ENCODE assay signal across 14 mouse cellular contexts in the genomic region with DNA sequence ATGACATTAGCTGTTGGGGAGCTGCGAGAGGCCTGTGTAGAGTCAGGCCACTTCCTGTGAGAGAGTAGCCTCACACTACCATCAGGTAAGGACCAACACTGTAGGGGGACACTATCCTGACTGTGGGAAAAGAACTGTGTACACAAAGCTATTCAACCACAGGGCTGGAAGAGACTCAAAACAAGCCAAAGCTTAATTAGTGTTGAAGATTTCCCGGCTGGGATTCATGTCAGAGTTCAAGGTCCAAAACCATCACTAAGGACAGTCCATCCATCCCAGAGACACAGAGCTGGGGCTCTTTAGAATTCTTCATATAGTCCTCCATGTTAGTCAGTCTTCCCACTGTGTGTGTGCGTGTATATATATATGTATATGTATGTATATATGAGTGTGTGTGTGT.
"Had no signal": no experiment of that assay in that cellular context is flagged by ENCODE, and none has a peak within 500 bp of the region (broad histone marks: within the 10 kb centered on the region; RNA-seq: fewer than 3 reads in every experiment).

No protein-coding gene starts in this region.

- H3K4me1 ChIP-seq: hindbrain, embryonic 15.5 days; liver, embryonic 15.5 days had no signal

- H3K27ac ChIP-seq: hindbrain, embryonic 15.5 days; liver, embryonic 15.5 days; midbrain, embryonic 10.5 days; neural tube, embryonic 12.5 days had no signal

- ATAC-seq: intestine, embryonic 16.5 days had no signal

- H3K4me2 ChIP-seq: hindbrain, embryonic 15.5 days; liver, embryonic 11.5 days; liver, embryonic 15.5 days; lung, embryonic 14.5 days; neural tube, embryonic 12.5 days had no signal

- H3K27me3 ChIP-seq: hindbrain, embryonic 15.5 days; liver, embryonic 15.5 days; neural tube, embryonic 12.5 days had no signal

- H3K4me3 ChIP-seq: hindbrain, embryonic 15.5 days; liver, embryonic 15.5 days; midbrain, embryonic 10.5 days; myocyte; neural tube, embryonic 12.5 days had no signal

- H3K9me3 ChIP-seq: hindbrain, embryonic 15.5 days; liver, embryonic 15.5 days; midbrain, embryonic 10.5 days; neural tube, embryonic 12.5 days had no signal

- H3K36me3 ChIP-seq: hindbrain, embryonic 15.5 days; liver, embryonic 15.5 days; neural tube, embryonic 12.5 days had no signal

- H3K9ac ChIP-seq: hindbrain, embryonic 15.5 days; liver, embryonic 15.5 days; lung, embryonic 14.5 days; neural tube, embryonic 12.5 days had no signal

- DNase-seq: lung, postnatal 10 days; lung, postnatal 4 days; midbrain, embryonic 14.5 days; right cerebral cortex, adult 18-20 months; right cerebral cortex, postnatal 25 days; thymus, postnatal 14 days had no signal
